Mouse (Mus musculus): ENCODE data around the gene Olfr1132. TPM values are rescaled to one million over a fixed set of nuclear protein-coding genes. Genes with fewer than 3 reads are reported as not detected.

Gene Olfr1132
- polyA plus RNA-seq, 1 experiment from 2014 or later, result not detected

Other genes starting within 250 kb of the Olfr1132 start
- gene Olfr1123, start 220.9 kb downstream of the Olfr1132 start, polyA plus RNA-seq (2014; fragmentation: Nextera tagmentation; extraction: Ambion mirVana), result not detected in 2 replicates
- not detected in 2 replicates for gene Olfr1124, start 207.3 kb downstream of the Olfr1132 start, polyA plus RNA-seq (2014; fragmentation: Nextera tagmentation; extraction: Ambion mirVana)
- gene Olfr1126, start 183.6 kb downstream of the Olfr1132 start, polyA plus RNA-seq (2014; fragmentation: Nextera tagmentation; extraction: Ambion mirVana), result not detected in 2 replicates
- gene Pramel7, start 140.4 kb downstream of the Olfr1132 start, polyA plus RNA-seq (2014; fragmentation: Nextera tagmentation; extraction: Ambion mirVana), result not detected in 2 replicates
- not detected in 2 replicates for gene Pramel6, start 131.0 kb downstream of the Olfr1132 start, polyA plus RNA-seq (2014; fragmentation: Nextera tagmentation; extraction: Ambion mirVana)
- not detected in 2 replicates for gene Olfr153, start 105.7 kb downstream of the Olfr1132 start, polyA plus RNA-seq (2014; fragmentation: Nextera tagmentation; extraction: Ambion mirVana)
- not detected in 2 replicates for gene Olfr1128, start 92.0 kb downstream of the Olfr1132 start, polyA plus RNA-seq (2014; fragmentation: Nextera tagmentation; extraction: Ambion mirVana)
- gene Olfr1129, start 63.6 kb downstream of the Olfr1132 start, polyA plus RNA-seq (2014; fragmentation: Nextera tagmentation; extraction: Ambion mirVana), result not detected in 2 replicates
- gene Olfr1130, start 31.3 kb downstream of the Olfr1132 start, polyA plus RNA-seq (2014; fragmentation: Nextera tagmentation; extraction: Ambion mirVana), result not detected in 2 replicates
- gene Olfr1131, start 10.4 kb downstream of the Olfr1132 start, polyA plus RNA-seq (2014; fragmentation: Nextera tagmentation; extraction: Ambion mirVana), result not detected in 2 replicates
- gene Olfr1133, start 9.8 kb upstream of the Olfr1132 start, polyA plus RNA-seq (2014; fragmentation: Nextera tagmentation; extraction: Ambion mirVana), result not detected in 2 replicates
- not detected in 2 replicates for gene Olfr1134, start 20.9 kb upstream of the Olfr1132 start, polyA plus RNA-seq (2014; fragmentation: Nextera tagmentation; extraction: Ambion mirVana)
- not detected in 2 replicates for gene Olfr1135, start 36.1 kb upstream of the Olfr1132 start, polyA plus RNA-seq (2014; fragmentation: Nextera tagmentation; extraction: Ambion mirVana)
- not detected in 2 replicates for gene Olfr1136, start 56.4 kb upstream of the Olfr1132 start, polyA plus RNA-seq (2014; fragmentation: Nextera tagmentation; extraction: Ambion mirVana)
- gene Olfr1137, start 75.6 kb upstream of the Olfr1132 start, polyA plus RNA-seq (2014; fragmentation: Nextera tagmentation; extraction: Ambion mirVana), result not detected in 2 replicates
- gene Olfr1138, start 102.4 kb upstream of the Olfr1132 start, polyA plus RNA-seq (2014; fragmentation: Nextera tagmentation; extraction: Ambion mirVana), result not detected in 2 replicates
- not detected in 2 replicates for gene Olfr1140, start 106.2 kb upstream of the Olfr1132 start, polyA plus RNA-seq (2014; fragmentation: Nextera tagmentation; extraction: Ambion mirVana)
- not detected in 2 replicates for gene Olfr1141, start 116.5 kb upstream of the Olfr1132 start, polyA plus RNA-seq (2014; fragmentation: Nextera tagmentation; extraction: Ambion mirVana)
- not detected in 2 replicates for gene Olfr152, start 141.9 kb upstream of the Olfr1132 start, polyA plus RNA-seq (2014; fragmentation: Nextera tagmentation; extraction: Ambion mirVana)
- gene Olfr1143, start 163.1 kb upstream of the Olfr1132 start, polyA plus RNA-seq (2014; fragmentation: Nextera tagmentation; extraction: Ambion mirVana), result not detected in 2 replicates
- gene Olfr1145, start 172.3 kb upstream of the Olfr1132 start, polyA plus RNA-seq (2014; fragmentation: Nextera tagmentation; extraction: Ambion mirVana), result not detected in 2 replicates
- gene Olfr1148, start 193.0 kb upstream of the Olfr1132 start, polyA plus RNA-seq (2014; fragmentation: Nextera tagmentation; extraction: Ambion mirVana), result not detected in 2 replicates
- gene Olfr1150-ps1, start 206.5 kb upstream of the Olfr1132 start, polyA plus RNA-seq (2014; fragmentation: Nextera tagmentation; extraction: Ambion mirVana), result not detected in 2 replicates
- gene Olfr1151, start 218.3 kb upstream of the Olfr1132 start, polyA plus RNA-seq (2014; fragmentation: Nextera tagmentation; extraction: Ambion mirVana), result not detected in 2 replicates
- gene Olfr1152, start 229.0 kb upstream of the Olfr1132 start, polyA plus RNA-seq (2014; fragmentation: Nextera tagmentation; extraction: Ambion mirVana), result not detected in 2 replicates